Mouse (Mus musculus): ENCODE data around the gene Kif26a.

- TF ChIP-seq MYOD1 (IDR thresholded peaks at IDR 0.05; ENCODE audit: control insufficient read depth in 1 of 3, insufficient read length in 2 of 3, low read depth in 2 of 3) (no peak), USF1 (IDR thresholded peaks at IDR 0.05; ENCODE audit: low read depth) (no peak), POLR2A (IDR thresholded peaks at IDR 0.05; ENCODE audit: insufficient read length, low read depth) (no peak), TCF12 (IDR thresholded peaks at IDR 0.05; ENCODE audit: insufficient read depth, poor library complexity, severe bottlenecking) (no peak), REST (IDR thresholded peaks at IDR 0.05; ENCODE audit: insufficient read depth, insufficient read length) (no peak), MAX (IDR thresholded peaks at IDR 0.05; ENCODE audit: low read depth) (no peak), TCF3 (IDR thresholded peaks at IDR 0.05; ENCODE audit: insufficient read length, low read depth) (no peak), SRF (IDR thresholded peaks at IDR 0.05; ENCODE audit: control insufficient read depth, insufficient read length, low read depth) (no peak)
Measured at GRCm38 (mm10) chr12:112177679-112178078, 31.7 kb downstream of the Kif26a start.

Measured in myocyte (in vitro differentiated cells).